Mouse (Mus musculus) liver, embryonic 16.5 days (tissue): ENCODE measurements around the gene Olfr577. TPM values are rescaled to one million over a fixed set of nuclear protein-coding genes. Genes with fewer than 3 reads are reported as not detected.

Source experiments
- ATAC-seq: fragments of 200-750 bp; cut with Nextera tagmentation; 2 replicates; pipeline ENCODE4 v1.8.0; 2017; ENCODE audit warnings: low read depth, mild to moderate bottlenecking, moderate number of reproducible peaks, moderate library complexity
- H3K27ac ChIP-seq: fragments of 300-500 bp; sonication (generic); 2 replicates; pipeline ENCODE4 v1.5.1; 2014; ENCODE audit warnings: mild to moderate bottlenecking, low read length
- H3K27me3 ChIP-seq: fragments of 300-500 bp; sonication (generic); 2 replicates; pipeline ENCODE4 v1.6.1; 2014; ENCODE audit warnings: low read depth, low read length, mixed read lengths; ENCODE audit not compliant: control insufficient read depth, insufficient read depth
- H3K36me3 ChIP-seq: fragments of 300-500 bp; sonication (generic); 2 replicates; pipeline ENCODE4 v1.6.1; 2014; ENCODE audit warnings: mild to moderate bottlenecking; ENCODE audit not compliant: control insufficient read depth, insufficient read depth
- H3K4me1 ChIP-seq: fragments of 300-500 bp; sonication (generic); 2 replicates; pipeline ENCODE4 v1.6.1; 2014; ENCODE audit warnings: low read depth, low read length, mixed read lengths; ENCODE audit not compliant: control insufficient read depth
- H3K4me2 ChIP-seq: fragments of 300-500 bp; sonication (generic); 2 replicates; pipeline ENCODE4 v1.6.1; 2014; ENCODE audit warnings: low read depth, low read length, mixed read lengths
- H3K4me3 ChIP-seq: fragments of 300-500 bp; sonication (generic); 2 replicates; pipeline ENCODE4 v1.5.1; 2014; ENCODE audit warnings: low read depth, mild to moderate bottlenecking, low read length
- H3K9ac ChIP-seq: fragments of 300-500 bp; sonication (generic); 2 replicates; pipeline ENCODE4 v1.6.1; 2014; ENCODE audit warnings: low read depth, low read length
- H3K9me3 ChIP-seq: fragments of 300-500 bp; sonication (generic); replicated peaks from 2 replicates; pipeline ENCODE4 v1.6.1; 2016; ENCODE audit warnings: low read length; ENCODE audit not compliant: control insufficient read depth
- WGBS: fragments of 180-500 bp; shearing (Covaris S2); extraction: QIAGEN DNeasy Blood & Tissue Kit; methylation state at CpG from one replicate; pipeline ENCODE4 v1.1.7; 2014; ENCODE audit not compliant: insufficient replicate concordance; 5-methylcytosine and 5-hydroxymethylcytosine counted together
- polyA plus RNA-seq: library from polyadenylated mRNA; unstranded; fragments of >200 nt; fragmentation: Nextera tagmentation; extraction: Ambion mirVana; gene quantifications from 2 replicates; pipeline ENCODE4 v1.2.1, GENCODE M21; 2015

Olfr577 gene
- polyA plus RNA-seq: not detected in 2 replicates

DNA sequence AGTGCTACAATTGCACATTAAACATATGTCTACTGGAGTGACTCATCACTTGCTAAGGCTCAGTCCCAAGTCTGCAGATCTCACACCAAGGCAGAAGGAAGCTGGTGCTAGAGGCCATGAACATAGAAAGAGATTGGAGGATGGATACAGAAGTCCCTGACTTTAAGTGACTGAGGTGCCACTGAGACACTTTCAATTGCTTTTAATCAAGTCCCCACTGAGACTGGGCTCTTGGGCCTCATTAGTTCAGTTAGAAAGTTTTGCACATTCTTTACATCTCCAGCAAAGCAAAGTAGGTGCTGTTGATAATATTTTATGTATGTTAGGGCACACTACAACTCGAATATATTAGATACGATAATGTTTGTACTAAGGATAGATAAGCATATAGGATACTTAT lies at the start of gene Olfr577:
Olfr577 (minus strand) TSS at position 101 of the 400 bp plus-strand sequence.
- H3K36me3 ChIP-seq: no peaks in the 10 kb centered on the region
- no peak within 1 kb of the TSS for H3K4me3 ChIP-seq
- WGBS: 69% methylated on average over 2 of the region's 2 CpGs
- no peak within 1 kb of the TSS for H3K9ac ChIP-seq
- H3K4me2 ChIP-seq: no peak within 1 kb of the TSS
- no peaks in the 10 kb centered on the region for H3K4me1 ChIP-seq
- no peak for ATAC-seq
- no peaks in the 10 kb centered on the region for H3K9me3 ChIP-seq
- H3K27ac ChIP-seq: no peak within 1 kb of the TSS
- no peaks in the 10 kb centered on the region for H3K27me3 ChIP-seq

DNA sequence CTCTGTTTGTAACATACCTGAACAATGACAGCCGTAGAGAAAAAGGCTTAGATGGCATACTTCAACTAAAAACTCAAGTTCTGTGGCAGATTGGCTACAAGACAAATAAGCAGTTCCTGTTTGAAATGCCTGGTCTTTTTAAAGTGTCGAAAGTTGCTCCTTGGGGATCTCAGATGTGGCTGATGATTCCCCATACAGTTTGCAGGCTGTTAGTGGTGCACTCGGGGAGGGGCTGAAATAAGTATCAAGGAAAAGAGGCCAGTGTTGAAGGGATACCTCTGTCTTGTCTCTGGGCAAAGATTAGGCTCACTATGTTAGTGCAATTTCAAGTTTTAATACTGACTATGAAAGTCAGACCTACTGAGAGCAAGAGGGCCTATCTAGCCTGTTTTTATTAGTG lies 13.5 kb upstream of the Olfr577 start, which contains the start of gene Olfr578:
Olfr578 (minus strand) TSS at position 101 of the 400 bp plus-strand sequence.
- WGBS: 52% methylated on average over 3 of the region's 3 CpGs
- ATAC-seq: no peak

DNA sequence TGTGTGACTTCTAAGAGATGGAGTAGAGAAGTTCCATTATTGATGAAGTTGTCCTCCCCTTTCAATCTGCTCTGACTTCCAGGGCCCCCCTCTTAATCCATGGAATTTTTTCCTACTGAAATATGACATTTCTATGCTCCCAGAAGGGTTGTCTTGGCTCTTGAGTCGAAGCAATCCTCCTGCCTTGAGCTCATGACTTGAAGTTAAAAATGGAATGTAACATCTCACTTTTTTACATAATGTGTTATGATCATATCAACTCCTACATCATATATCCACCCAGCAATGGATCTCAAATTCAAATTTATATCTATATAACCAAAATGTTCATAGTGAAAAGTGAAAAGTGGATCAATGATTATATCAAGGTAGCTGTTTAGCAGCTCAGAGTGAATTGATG lies 1.3 kb downstream of the Olfr577 start:
- Histone ChIP-seq H3K36me3 (no peaks in the 10 kb centered on the region), H3K9ac (no peak overlapping the region)

More for the DNA sequence above, 13.5 kb upstream of the Olfr577 start, which contains the start of gene Olfr578:
- Histone ChIP-seq H3K27me3 (no peaks in the 10 kb centered on the region), H3K9ac (no peak within 1 kb of the TSS), H3K27ac (no peak within 1 kb of the TSS), H3K4me1 (no peaks in the 10 kb centered on the region), H3K9me3 (no peaks in the 10 kb centered on the region), H3K4me2 (no peak within 1 kb of the TSS), H3K36me3 (no peaks in the 10 kb centered on the region), H3K4me3 (no peak within 1 kb of the TSS)

DNA sequence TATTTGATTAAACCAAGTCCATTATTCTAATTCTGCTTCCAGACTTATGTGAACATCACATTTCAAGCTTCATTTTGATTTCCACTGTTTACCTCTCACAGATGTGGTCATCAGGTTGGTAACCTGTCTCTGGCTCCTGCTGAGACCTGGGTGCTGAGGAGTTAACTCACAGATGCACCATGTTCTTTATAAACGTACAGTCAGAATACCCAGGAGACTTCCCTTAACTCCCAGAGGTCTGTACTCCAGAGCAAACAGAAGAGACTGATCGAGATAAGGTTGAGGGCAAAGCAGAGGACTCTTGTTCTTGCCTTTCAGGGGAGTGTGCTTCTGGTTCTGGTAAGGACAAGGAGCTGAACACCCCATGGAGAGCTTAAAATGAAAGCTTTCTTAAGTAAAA lies 13.4 kb downstream of the Olfr577 start, which contains the start of gene Olfr576:
Olfr576 (plus strand) TSS at position 301 of the 400 bp plus-strand sequence.
- H3K4me2 ChIP-seq: no peak within 1 kb of the TSS
- 12% methylated on average over 2 of the region's 2 CpGs for WGBS
- ATAC-seq: no peak

More for the DNA sequence above, 1.3 kb downstream of the Olfr577 start:
- WGBS: 13% methylated on average over 1 of the region's 1 CpGs
- no peaks in the 10 kb centered on the region for H3K4me1 ChIP-seq
- H3K9me3 ChIP-seq: no peaks in the 10 kb centered on the region
- H3K4me3 ChIP-seq: no peak overlapping the region
- H3K27ac ChIP-seq: no peak overlapping the region
- no peak overlapping the region for H3K4me2 ChIP-seq
- no peak for ATAC-seq
- H3K27me3 ChIP-seq: no peaks in the 10 kb centered on the region

DNA sequence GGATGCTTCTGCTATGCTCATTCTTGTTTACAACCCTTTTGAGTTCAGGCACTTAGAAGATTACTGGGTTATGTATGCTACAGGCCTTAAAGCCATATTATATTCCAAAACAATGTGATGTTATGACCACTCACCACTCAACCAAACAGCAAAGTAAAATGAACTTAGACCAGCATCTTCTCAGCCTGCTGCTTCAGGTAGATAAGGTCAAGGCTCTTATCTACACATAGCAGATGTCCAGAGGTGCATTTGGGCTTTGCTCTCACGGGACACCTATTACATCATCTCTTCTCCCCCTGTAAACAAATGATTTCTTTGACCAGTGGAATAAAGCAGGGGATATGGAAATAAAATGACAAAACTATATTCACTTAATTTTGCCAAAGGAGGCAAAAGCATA lies 17.1 kb downstream of the Olfr577 start, which contains the start of gene Olfr575:
Olfr575 (minus strand) TSS at position 183 of the 400 bp plus-strand sequence.
- no peak within 1 kb of the TSS for H3K4me2 ChIP-seq

More for the DNA sequence above, 13.4 kb downstream of the Olfr577 start, which contains the start of gene Olfr576:
- Histone ChIP-seq H3K9me3 (no peaks in the 10 kb centered on the region), H3K27ac (no peak within 1 kb of the TSS), H3K36me3 (no peaks in the 10 kb centered on the region), H3K4me1 (no peaks in the 10 kb centered on the region), H3K27me3 (no peaks in the 10 kb centered on the region), H3K9ac (no peak within 1 kb of the TSS), H3K4me3 (no peak within 1 kb of the TSS)

DNA sequence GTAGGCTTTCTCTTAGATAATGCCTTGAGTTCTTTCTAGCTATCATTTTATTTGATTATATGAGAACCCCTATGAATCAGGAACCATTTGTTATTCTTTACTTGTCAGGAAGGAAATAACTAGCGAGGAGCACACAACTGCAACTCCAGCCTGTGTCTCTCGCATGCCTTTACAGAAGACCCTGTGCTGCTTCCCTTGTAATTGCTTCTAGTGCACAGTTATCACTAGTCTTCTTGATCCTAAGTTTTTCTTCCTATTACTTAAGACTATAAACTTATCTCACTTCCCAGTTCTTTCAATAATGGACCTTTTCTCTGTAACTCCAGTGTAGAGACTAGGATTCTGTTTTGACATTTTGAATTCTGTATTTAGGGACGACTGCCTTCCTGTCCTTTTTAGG lies 17.6 kb downstream of the Olfr577 start:
- H3K4me2 ChIP-seq: no peak overlapping the region
- ATAC-seq: peak; percentile 52; the same call in 1 of the 2 replicates
- H3K36me3 ChIP-seq: no peaks in the 10 kb centered on the region
- H3K27me3 ChIP-seq: no peaks in the 10 kb centered on the region
- H3K9ac ChIP-seq: no peak overlapping the region
- WGBS: 53% methylated on average over 3 of the region's 3 CpGs
- H3K4me3 ChIP-seq: no peak overlapping the region
- H3K27ac ChIP-seq: peak overlapping the region; percentile 57
- H3K4me1 ChIP-seq: no peaks in the 10 kb centered on the region
- no peaks in the 10 kb centered on the region for H3K9me3 ChIP-seq

More for the DNA sequence above, 17.1 kb downstream of the Olfr577 start, which contains the start of gene Olfr575:
- peak within 1 kb of the TSS; percentile 57 for H3K27ac ChIP-seq
- ATAC-seq: peak; percentile 94
- no peak within 1 kb of the TSS for H3K9ac ChIP-seq
- 7% methylated on average over 1 of the region's 1 CpGs for WGBS
- no peaks in the 10 kb centered on the region for H3K9me3 ChIP-seq
- no peaks in the 10 kb centered on the region for H3K4me1 ChIP-seq
- no peaks in the 10 kb centered on the region for H3K36me3 ChIP-seq
- H3K27me3 ChIP-seq: no peaks in the 10 kb centered on the region
- H3K4me3 ChIP-seq: no peak within 1 kb of the TSS

DNA sequence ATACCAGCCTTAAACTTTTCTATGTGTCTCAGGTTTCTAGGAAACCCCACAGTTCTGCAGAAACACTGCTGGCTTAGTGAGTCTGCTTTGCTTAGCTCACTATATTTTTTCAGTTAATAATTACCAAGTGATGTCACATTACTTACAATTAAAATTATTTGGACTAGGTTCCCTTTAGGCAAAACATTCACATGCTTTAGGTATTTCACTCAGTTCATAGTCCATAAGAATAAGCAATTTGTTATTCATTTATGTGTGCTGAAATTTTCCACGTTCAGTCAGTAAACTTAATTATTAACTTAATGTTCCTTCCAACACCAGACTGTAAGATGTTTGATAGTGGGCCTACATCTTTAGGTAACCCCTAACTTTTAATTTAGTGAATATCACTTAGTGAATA lies 25.0 kb downstream of the Olfr577 start:
- 52% methylated on average over 1 of the region's 1 CpGs for WGBS

DNA sequence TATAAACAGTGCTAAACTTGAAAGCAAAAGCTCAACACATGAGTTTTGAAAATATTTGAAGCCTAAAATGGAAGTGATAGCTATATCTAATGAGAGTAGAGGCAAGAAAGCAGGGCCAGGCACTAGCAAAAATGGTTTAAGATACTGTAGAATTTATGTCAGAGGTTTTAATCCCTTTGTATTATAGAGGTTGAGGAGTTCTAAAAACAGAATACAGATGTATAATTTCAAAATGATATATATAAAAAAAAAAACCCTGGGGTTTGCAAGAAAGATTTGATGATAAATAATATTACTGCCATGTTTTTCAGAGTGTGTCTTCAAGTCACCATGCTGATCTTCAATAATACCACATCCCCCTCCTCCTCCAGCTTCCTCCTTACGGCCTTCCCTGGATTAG lies 27.6 kb downstream of the Olfr577 start, which contains the start of gene Olfr574:
Olfr574 (plus strand) TSS at position 301 of the 400 bp plus-strand sequence.
- WGBS: 62% methylated on average over 1 of the region's 1 CpGs
- Histone ChIP-seq H3K27ac (no peak within 1 kb of the TSS), H3K9ac (no peak within 1 kb of the TSS), H3K9me3 (no peaks in the 10 kb centered on the region), H3K4me3 (no peak within 1 kb of the TSS), H3K27me3 (no peaks in the 10 kb centered on the region), H3K36me3 (no peaks in the 10 kb centered on the region), H3K4me1 (no peaks in the 10 kb centered on the region), H3K4me2 (no peak within 1 kb of the TSS)
- ATAC-seq: no peak

More for the DNA sequence above, 25.0 kb downstream of the Olfr577 start:
- no peak overlapping the region for H3K4me2 ChIP-seq
- H3K36me3 ChIP-seq: no peaks in the 10 kb centered on the region
- no peaks in the 10 kb centered on the region for H3K9me3 ChIP-seq
- H3K4me3 ChIP-seq: no peak overlapping the region
- H3K9ac ChIP-seq: no peak overlapping the region
- H3K27me3 ChIP-seq: no peaks in the 10 kb centered on the region
- H3K4me1 ChIP-seq: no peaks in the 10 kb centered on the region
- no peak overlapping the region for H3K27ac ChIP-seq
- ATAC-seq: no peak

DNA sequence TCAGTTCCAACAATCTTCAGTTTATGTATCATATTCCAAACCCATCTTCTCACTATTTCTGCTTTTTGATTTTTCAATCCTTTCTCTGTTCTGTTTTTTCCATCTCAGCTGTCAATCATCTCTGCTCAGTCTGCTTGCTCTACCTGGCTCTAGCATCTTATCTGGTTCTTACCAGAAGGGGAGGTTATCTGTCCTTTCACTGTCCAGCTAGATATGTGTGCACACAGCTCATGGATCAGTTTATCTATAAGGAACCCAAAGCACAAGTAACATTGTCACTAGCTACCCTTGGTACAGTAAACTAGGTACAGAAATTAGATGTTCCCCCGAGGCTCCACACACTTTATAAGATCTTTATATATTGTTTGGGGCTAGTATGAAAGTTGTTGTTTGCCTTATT lies 32.3 kb downstream of the Olfr577 start:
- no peak overlapping the region for H3K27ac ChIP-seq
- 54% methylated on average over 1 of the region's 1 CpGs for WGBS
- H3K27me3 ChIP-seq: no peaks in the 10 kb centered on the region
- H3K9ac ChIP-seq: no peak overlapping the region
- H3K36me3 ChIP-seq: no peaks in the 10 kb centered on the region
- ATAC-seq: peak; percentile 87
- no peaks in the 10 kb centered on the region for H3K4me1 ChIP-seq
- no peak overlapping the region for H3K4me3 ChIP-seq
- no peak overlapping the region for H3K4me2 ChIP-seq
- H3K9me3 ChIP-seq: no peaks in the 10 kb centered on the region
